Mouse (Mus musculus) kidney, postnatal 14 days (tissue): ENCODE measurements around the gene Nit1.

ENCODE experiments used
- DNase-seq: peaks from one replicate; pipeline ENCODE4 v3.0.0; 2022; ENCODE audit warnings: mixed read lengths

Nit1 gene

GRCm38 (mm10) chr1:171293351-171293750 is 52.1 kb downstream of the Nit1 start:
- DNase-seq, result no peak

- DNase-seq, result no peak
Observed at GRCm38 (mm10) chr1:171288328-171288727, 57.1 kb downstream of the Nit1 start.
